Mouse (Mus musculus): ENCODE results near the gene Rpusd4. TPM values are rescaled to one million over a fixed set of nuclear protein-coding genes. Genes with fewer than 3 reads are reported as not detected.

Gene Rpusd4
- polyA plus RNA-seq (2012; rRNA removed; ENCODE audit: low replicate concordance), result 5.8 and 6.5 TPM in 2 replicates

GRCm38 (mm10) chr9:35267146-35267975 lies at the start of gene Rpusd4, which contains the start of gene Fam118b:
Gene Rpusd4 (plus strand): TSS chr9:35267865.
Gene Fam118b (minus strand): TSS chr9:35267805.

Other genes starting within 250 kb of the Rpusd4 start
- gene St3gal4, start 148.6 kb upstream of the Rpusd4 start, polyA plus RNA-seq (2012; rRNA removed; ENCODE audit: low replicate concordance), result 54.5 and 102 TPM in 2 replicates
- 14.7 and 16.7 TPM in 2 replicates for gene Dcps, start 91.8 kb upstream of the Rpusd4 start, polyA plus RNA-seq (2012; rRNA removed; ENCODE audit: low replicate concordance)
- gene Srpr, start 67.7 kb upstream of the Rpusd4 start, polyA plus RNA-seq (2012; rRNA removed; ENCODE audit: low replicate concordance), result 19.8 and 29.3 TPM in 2 replicates
- gene Tirap, start 67.6 kb upstream of the Rpusd4 start, polyA plus RNA-seq (2012; rRNA removed; ENCODE audit: low replicate concordance), result 5.6 and 12.7 TPM in 2 replicates
- 9.6 and 10.1 TPM in 2 replicates for gene Foxred1, start 56.8 kb upstream of the Rpusd4 start, polyA plus RNA-seq (2012; rRNA removed; ENCODE audit: low replicate concordance)
- 8.3 and 14.8 TPM in 2 replicates for gene Fam118b, start 60 bp upstream of the Rpusd4 start, polyA plus RNA-seq (2012; rRNA removed; ENCODE audit: low replicate concordance)
- 1.2 TPM in 2 replicates for gene Cdon, start 153.3 kb downstream of the Rpusd4 start, polyA plus RNA-seq (2012; rRNA removed; ENCODE audit: low replicate concordance)